Mouse (Mus musculus) heart, embryonic 11.5 days (tissue): Measurements from ENCODE around the gene Tigar. TPM values are rescaled to one million over a fixed set of nuclear protein-coding genes. Genes with fewer than 3 reads are reported as not detected.

ENCODE experiments used
- ATAC-seq: fragments of 200-750 bp; cut with Nextera tagmentation; replicated peaks from 2 replicates; pipeline ENCODE4 v1.8.0; 2017; ENCODE audit warnings: moderate library complexity; ENCODE audit not compliant: insufficient number of reproducible peaks, low FRiP score, low TSS enrichment
- H3K27ac ChIP-seq: fragments of 300-500 bp; sonication (generic); 2 replicates; pipeline ENCODE4 v1.5.1; 2014; ENCODE audit warnings: mild to moderate bottlenecking, low read depth, low read length
- H3K27me3 ChIP-seq: fragments of 300-500 bp; sonication (generic); 2 replicates; pipeline ENCODE4 v1.6.1; 2014; ENCODE audit warnings: mild to moderate bottlenecking, low read length, mixed read lengths; ENCODE audit not compliant: control insufficient read depth, insufficient read depth
- H3K36me3 ChIP-seq: fragments of 300-500 bp; sonication (generic); 2 replicates; pipeline ENCODE4 v1.6.1; 2014; ENCODE audit warnings: mild to moderate bottlenecking, low read length, moderate library complexity, mixed read lengths; ENCODE audit not compliant: control insufficient read depth, insufficient read depth
- H3K4me1 ChIP-seq: fragments of 300-500 bp; sonication (generic); 2 replicates; pipeline ENCODE4 v1.6.1; 2014; ENCODE audit warnings: low read length; ENCODE audit not compliant: control insufficient read depth, insufficient read depth
- H3K4me2 ChIP-seq: fragments of 300-500 bp; sonication (generic); 2 replicates; pipeline ENCODE4 v1.6.1; 2014; ENCODE audit warnings: mild to moderate bottlenecking, moderate library complexity
- H3K4me3 ChIP-seq: fragments of 300-500 bp; sonication (generic); 2 replicates; pipeline ENCODE4 v1.5.1; 2014; ENCODE audit warnings: low read depth, low read length
- H3K9ac ChIP-seq: fragments of 300-500 bp; sonication (generic); 2 replicates; pipeline ENCODE4 v1.6.1; 2014; ENCODE audit warnings: mild to moderate bottlenecking, low read depth, low read length, moderate library complexity
- H3K9me3 ChIP-seq: fragments of 300-500 bp; sonication (generic); replicated peaks from 2 replicates; pipeline ENCODE4 v1.6.1; 2016; ENCODE audit warnings: low read length; ENCODE audit not compliant: control insufficient read depth
- WGBS: fragments of 180-500 bp; shearing (Covaris S2); extraction: QIAGEN DNeasy Blood & Tissue Kit; methylation state at CpG from one replicate; pipeline ENCODE4 v1.1.7; 2014; ENCODE audit not compliant: insufficient replicate concordance; 5-methylcytosine and 5-hydroxymethylcytosine counted together
- polyA plus RNA-seq: library from polyadenylated mRNA; unstranded; fragments of >200 nt; fragmentation: Nextera tagmentation; extraction: Ambion mirVana; gene quantifications from 2 replicates; pipeline ENCODE4 v1.2.1, GENCODE M21; 2014

Tigar gene
- 5.5 and 6.9 TPM in 2 replicates for polyA plus RNA-seq

- no peaks in the 10 kb centered on the region for H3K9me3 ChIP-seq
- under 1% methylated on average over 37 of the region's 37 CpGs for WGBS
- peak; percentile 95 for ATAC-seq
- H3K36me3 ChIP-seq, result no peaks in the 10 kb centered on the region
- H3K27me3 ChIP-seq, result no peaks in the 10 kb centered on the region
- peaks cover 7% of the 10 kb centered on the region for H3K4me1 ChIP-seq
- H3K4me2 ChIP-seq, result peak within 1 kb of the TSS; percentile 82
- peak within 1 kb of the TSS; percentile 66 for H3K4me3 ChIP-seq
- H3K27ac ChIP-seq, result no peak within 1 kb of the TSS
- H3K9ac ChIP-seq, result peak within 1 kb of the TSS; percentile 71
Observed at GRCm38 (mm10) chr6:127109402-127109930, at the start of gene Tigar. Gene Tigar (minus strand): TSS chr6:127109557.

GRCm38 (mm10) chr6:127157321-127157720 is 48.0 kb upstream of the Tigar start:
- H3K4me3 ChIP-seq, result no peak overlapping the region
- no peak overlapping the region for H3K9ac ChIP-seq
- H3K27ac ChIP-seq, result no peak overlapping the region
- H3K27me3 ChIP-seq, result 0 out of 2 replicates have a peak, but pooled peaks cover 2% of the 10 kb centered on the region
- H3K36me3 ChIP-seq, result no peaks in the 10 kb centered on the region
- no peak overlapping the region for H3K4me2 ChIP-seq
- peaks cover 9% of the 10 kb centered on the region; the same call in 1 of the 2 replicates for H3K4me1 ChIP-seq
- WGBS, result 41% methylated on average over 1 of the region's 1 CpGs
- no peak for ATAC-seq
- H3K9me3 ChIP-seq, result no peaks in the 10 kb centered on the region

DNA sequence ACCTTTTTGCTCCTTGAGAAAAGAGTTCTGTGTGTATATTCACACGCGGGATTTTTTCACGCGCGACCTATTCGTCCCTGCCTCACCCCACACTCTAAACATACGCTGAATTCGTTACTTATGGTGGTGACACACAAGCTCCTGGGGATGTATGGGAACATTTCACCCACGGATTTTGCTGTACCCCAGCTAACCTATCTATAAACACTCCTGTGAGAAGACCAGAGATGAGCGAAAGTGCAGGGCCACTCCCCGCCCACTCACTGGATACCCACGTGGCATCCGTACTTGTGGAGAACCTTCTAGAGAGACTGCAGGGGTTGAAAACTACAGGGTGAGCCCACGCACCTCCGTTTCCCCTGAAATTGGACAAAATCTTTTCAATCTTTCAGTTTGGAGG is 46.1 kb upstream of the Tigar start:
- Histone ChIP-seq H3K27me3 (0 out of 2 replicates have a peak, but pooled peaks cover 2% of the 10 kb centered on the region), H3K36me3 (no peaks in the 10 kb centered on the region), H3K4me1 (peaks cover 16% of the 10 kb centered on the region), H3K9ac (peak overlapping the region; percentile 73), H3K9me3 (no peaks in the 10 kb centered on the region), H3K4me2 (peak overlapping the region; percentile 80), H3K4me3 (peak overlapping the region; percentile 69), H3K27ac (0 out of 2 replicates have a peak overlapping the region, but pooled peaks have one; percentile 80)
- 2% methylated on average over 15 of the region's 15 CpGs for WGBS
- no peak for ATAC-seq

- Histone ChIP-seq H3K27ac (peak overlapping the region; percentile 80), H3K27me3 (0 out of 2 replicates have a peak, but pooled peaks cover 2% of the 10 kb centered on the region), H3K36me3 (no peaks in the 10 kb centered on the region), H3K4me1 (peaks cover 16% of the 10 kb centered on the region), H3K9me3 (no peaks in the 10 kb centered on the region), H3K4me3 (peak overlapping the region; percentile 69), H3K4me2 (peak overlapping the region; percentile 80), H3K9ac (peak overlapping the region; percentile 73)
- no peak; the same call in 1 of the 2 replicates for ATAC-seq
- WGBS, result under 1% methylated on average over 29 of the region's 34 CpGs
Observed at GRCm38 (mm10) chr6:127154708-127155268, 45.4 kb upstream of the Tigar start.

GRCm38 (mm10) chr6:127153972-127154707 is 44.8 kb upstream of the Tigar start:
- no peak for ATAC-seq
- peak overlapping the region; percentile 80 for H3K27ac ChIP-seq
- H3K4me3 ChIP-seq, result peak overlapping the region; percentile 69
- WGBS, result 2% methylated on average over 30 of the region's 30 CpGs
- peak overlapping the region; percentile 80 for H3K4me2 ChIP-seq
- no peaks in the 10 kb centered on the region for H3K36me3 ChIP-seq
- H3K4me1 ChIP-seq, result peaks cover 16% of the 10 kb centered on the region
- H3K9me3 ChIP-seq, result no peaks in the 10 kb centered on the region
- H3K9ac ChIP-seq, result peak overlapping the region; percentile 73
- H3K27me3 ChIP-seq, result 0 out of 2 replicates have a peak, but pooled peaks cover 2% of the 10 kb centered on the region

- Histone ChIP-seq H3K4me1 (peaks cover 21% of the 10 kb centered on the region), H3K4me3 (peak overlapping the region; percentile 69), H3K36me3 (no peaks in the 10 kb centered on the region), H3K9ac (peak overlapping the region; percentile 73), H3K27me3 (0 out of 2 replicates have a peak, but pooled peaks cover 1% of the 10 kb centered on the region), H3K27ac (peak overlapping the region; percentile 90), H3K4me2 (peak overlapping the region; percentile 80), H3K9me3 (no peaks in the 10 kb centered on the region)
- ATAC-seq, result no peak
- WGBS, result 0% methylated on average over 28 of the region's 28 CpGs
Observed at GRCm38 (mm10) chr6:127153296-127153800, 44.0 kb upstream of the Tigar start.

- Histone ChIP-seq H3K9me3 (no peaks in the 10 kb centered on the region), H3K27me3 (no peaks in the 10 kb centered on the region), H3K9ac (peak within 1 kb of the TSS; percentile 73), H3K4me3 (peak within 1 kb of the TSS; percentile 69), H3K27ac (peak within 1 kb of the TSS; percentile 90), H3K4me1 (peaks cover 31% of the 10 kb centered on the region), H3K36me3 (no peaks in the 10 kb centered on the region), H3K4me2 (peak within 1 kb of the TSS; percentile 80)
- peak; percentile 70 for ATAC-seq
- WGBS, result under 1% methylated on average over 39 of the region's 40 CpGs
Observed at GRCm38 (mm10) chr6:127152106-127152951, 43.0 kb upstream of the Tigar start, which contains the start of gene Ccnd2. Gene Ccnd2 (minus strand): TSS chr6:127152193.
